Mouse (Mus musculus): Measurements from ENCODE around the gene Gm8879.
"Not testable (repeated sequence)": the region's sequence is repeated elsewhere in the genome, so short reads cannot be mapped to it uniquely, and the experiment has no call there.

The Gm8879 gene

DNA sequence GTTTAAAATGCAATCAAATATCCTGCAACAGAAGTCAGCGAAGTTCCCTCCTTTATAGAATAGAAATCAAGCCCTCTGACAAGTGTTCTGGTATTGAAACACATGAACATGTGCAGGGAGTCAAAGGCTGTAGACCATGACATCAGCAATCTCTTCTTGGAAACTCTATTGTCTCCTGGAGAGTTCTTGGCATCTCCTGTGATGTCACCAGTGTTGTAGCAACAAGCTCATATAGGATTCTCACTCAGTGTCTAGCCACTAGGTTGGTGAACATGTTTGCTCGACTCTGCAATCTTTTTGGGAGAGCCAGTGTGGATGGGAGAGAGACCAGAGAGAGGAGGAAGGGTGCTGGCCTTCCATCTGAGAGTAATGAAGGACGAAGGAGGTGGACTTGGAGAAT lies at the start of gene Gm8879:
Gene Gm8879 (plus strand): TSS at position 301 of the 400 bp plus-strand sequence.
- DNase-seq = not testable (repeated sequence)

DNA sequence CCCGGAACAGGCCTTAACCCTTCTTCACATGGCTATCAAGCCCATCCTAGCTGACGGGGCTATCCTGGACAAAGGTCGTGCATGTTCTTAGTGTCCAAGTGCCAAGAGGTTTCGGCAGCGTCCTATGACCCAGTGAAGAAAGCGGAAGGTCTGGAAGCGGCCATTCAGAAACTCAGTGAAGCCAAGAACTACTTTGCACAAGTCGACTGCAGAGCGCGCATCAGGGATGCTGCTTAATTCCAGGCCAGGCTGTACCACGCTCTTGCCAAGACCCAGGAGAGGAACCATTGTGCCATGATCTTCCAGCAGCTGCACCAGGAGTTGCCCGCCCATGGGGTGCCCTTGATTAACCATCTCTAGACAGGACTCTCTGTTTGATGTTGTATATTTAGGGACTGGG lies 10.6 kb downstream of the Gm8879 start:
- peak; percentile 38 to 65 for DNase-seq
